Mouse (Mus musculus) A20 (cell line): ENCODE measurements around the gene Capza1.
"Not testable (repeated sequence)": the region's sequence is repeated elsewhere in the genome, so short reads cannot be mapped to it uniquely, and the experiment has no call there.

Source experiments
- DNase-seq: peaks from one replicate; pipeline ENCODE4 v3.0.0-alpha.2; 2011; ENCODE audit warnings: low read depth, low spot score

The Capza1 gene

GRCm38 (mm10) chr3:104863786-104864650, at the start of gene Capza1, which contains the start of gene St7l:
Capza1 (minus strand) TSS chr3:104864505.
St7l (plus strand) TSS chr3:104864005.
- peak; percentile 92 for DNase-seq

GRCm38 (mm10) chr3:104909195-104909594, 44.9 kb upstream of the Capza1 start:
- no peak for DNase-seq

GRCm38 (mm10) chr3:104906007-104906406, 41.7 kb upstream of the Capza1 start:
- DNase-seq: no peak

- DNase-seq: no peak
Observed at GRCm38 (mm10) chr3:104905389-104905788, 41.1 kb upstream of the Capza1 start.

GRCm38 (mm10) chr3:104901154-104901553, 36.8 kb upstream of the Capza1 start:
- no peak for DNase-seq

GRCm38 (mm10) chr3:104896141-104896540, 31.8 kb upstream of the Capza1 start:
- DNase-seq: no peak

GRCm38 (mm10) chr3:104888585-104888984, 24.3 kb upstream of the Capza1 start:
- no peak for DNase-seq

GRCm38 (mm10) chr3:104869611-104870010, 5.3 kb upstream of the Capza1 start:
- no peak for DNase-seq

GRCm38 (mm10) chr3:104866674-104867073, 2.4 kb upstream of the Capza1 start:
- DNase-seq: not testable (repeated sequence)

GRCm38 (mm10) chr3:104865341-104865788, 1.1 kb upstream of the Capza1 start:
- no peak for DNase-seq

- peak; percentile 89 for DNase-seq
Observed at GRCm38 (mm10) chr3:104864651-104865340, 491 bp upstream of the Capza1 start.

GRCm38 (mm10) chr3:104858560-104858959, 5.7 kb downstream of the Capza1 start:
- DNase-seq: no peak

GRCm38 (mm10) chr3:104856106-104856505, 8.2 kb downstream of the Capza1 start:
- DNase-seq: peak; percentile 48

- no peak for DNase-seq
Observed at GRCm38 (mm10) chr3:104854866-104855265, 9.4 kb downstream of the Capza1 start.

GRCm38 (mm10) chr3:104854465-104854864, 9.8 kb downstream of the Capza1 start:
- no peak for DNase-seq

GRCm38 (mm10) chr3:104846601-104847000, 17.7 kb downstream of the Capza1 start:
- DNase-seq: no peak

- no peak for DNase-seq
Observed at GRCm38 (mm10) chr3:104841049-104841448, 23.3 kb downstream of the Capza1 start.

GRCm38 (mm10) chr3:104835797-104836196, 28.5 kb downstream of the Capza1 start:
- no peak for DNase-seq

- peak; percentile 77 for DNase-seq
Observed at GRCm38 (mm10) chr3:104822413-104822812, 41.9 kb downstream of the Capza1 start.

- no peak for DNase-seq
Observed at GRCm38 (mm10) chr3:104820426-104820825, 43.9 kb downstream of the Capza1 start.

GRCm38 (mm10) chr3:104818749-104819134, 45.6 kb downstream of the Capza1 start:
- DNase-seq: no peak

- DNase-seq: peak; percentile 86
Observed at GRCm38 (mm10) chr3:104817991-104818748, 46.1 kb downstream of the Capza1 start, which contains the start of gene Mov10. Mov10 (minus strand) TSS chr3:104818563.
